ENCODE assay signal across 20 mouse cellular contexts in the genomic region with DNA sequence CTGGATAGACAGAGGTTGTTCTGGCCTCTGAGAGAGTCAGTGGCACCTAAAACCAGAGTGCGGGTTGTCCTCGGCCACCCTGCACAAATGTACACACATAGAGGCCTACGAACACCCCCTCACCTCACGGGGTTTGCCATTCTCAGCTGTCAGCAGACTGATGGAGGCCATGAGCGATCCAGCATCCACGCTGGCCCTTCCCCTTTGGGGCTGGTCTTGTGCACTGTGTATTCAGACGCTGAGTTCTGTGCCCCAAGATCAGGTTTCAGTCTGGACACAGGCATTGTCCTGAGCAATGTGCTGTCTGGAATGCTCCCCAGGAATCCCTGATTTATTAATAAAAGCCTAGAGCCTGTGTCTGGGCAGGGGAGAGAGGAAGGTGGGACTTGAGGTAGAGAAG. TPM values are rescaled to one million over a fixed set of nuclear protein-coding genes. Genes with fewer than 3 reads are reported as not detected.
DNase-seq lines count a peak whose midpoint lies in the region; ATAC-seq and TF ChIP-seq lines count a peak whose summit lies in the region.
"Had no signal": no experiment of that assay in that cellular context is flagged by ENCODE, and none has a peak within 500 bp of the region (broad histone marks: within the 10 kb centered on the region; RNA-seq: fewer than 3 reads in every experiment).

No protein-coding gene starts in this region.

- H3K27ac ChIP-seq in heart, embryonic 10.5 days, result peak overlapping the region; percentile 63; the same call in 1 of the 2 replicates
- H3K27ac ChIP-seq in intestine, embryonic 15.5 days, result 0 out of 2 replicates have a peak overlapping the region, but pooled peaks have one; percentile 27
- peak overlapping the region; percentile 63 for H3K27ac ChIP-seq in liver, embryonic 13.5 days
- H3K27ac ChIP-seq: macrophage had no signal

- no peaks in the 10 kb centered on the region; the same call in 1 of the 2 replicates for H3K27me3 ChIP-seq in heart, embryonic 10.5 days (ENCODE audit: insufficient read depth, poor library complexity, severe bottlenecking)
- no peaks in the 10 kb centered on the region for H3K27me3 ChIP-seq in G1E (ENCODE audit: insufficient read depth, low read length)
- H3K27me3 ChIP-seq in intestine, embryonic 15.5 days (replicated peaks), result no peaks in the 10 kb centered on the region
- H3K27me3 ChIP-seq in liver, embryonic 13.5 days, result no peaks in the 10 kb centered on the region

- no peak for TF ChIP-seq CTCF in G1E (IDR thresholded peaks at IDR 0.05; ENCODE audit: low read depth, low read length)

- no peaks in the 10 kb centered on the region for H3K36me3 ChIP-seq in heart, embryonic 10.5 days
- no peaks in the 10 kb centered on the region for H3K36me3 ChIP-seq in G1E (replicated peaks)
- H3K36me3 ChIP-seq in intestine, embryonic 15.5 days, result no peaks in the 10 kb centered on the region
- no peaks in the 10 kb centered on the region for H3K36me3 ChIP-seq in liver, embryonic 13.5 days

- H3K4me1 ChIP-seq in heart, embryonic 10.5 days, result peaks cover 50% of the 10 kb centered on the region
- H3K4me1 ChIP-seq in G1E (ENCODE audit: insufficient read depth, low read depth, low read length), result no peaks in the 10 kb centered on the region
- peaks cover 21% of the 10 kb centered on the region; the same call in 1 of the 2 replicates for H3K4me1 ChIP-seq in intestine, embryonic 15.5 days (replicated peaks)
- peaks cover 5% of the 10 kb centered on the region for H3K4me1 ChIP-seq in liver, embryonic 13.5 days (replicated peaks)

- ATAC-seq in G1E (ENCODE audit: extremely low read depth, insufficient number of reproducible peaks, low FRiP score, poor library complexity, severe bottlenecking), result no peak
- ATAC-seq in intestine, embryonic 15.5 days, result no peak
- peak; percentile 41 for ATAC-seq in liver, embryonic 13.5 days (ENCODE audit: low read depth)
- ATAC-seq: midbrain, embryonic 16.5 days had no signal

- no peak for DNase-seq in heart, embryonic 10.5 days (ENCODE audit: low spot score)
- no peak for DNase-seq in heart, postnatal 14 days
- DNase-seq in G1E (ENCODE audit: low spot score), result no peak
- DNase-seq in liver, embryonic 13.5 days, result no peak
- DNase-seq in adrenal gland, adult (ENCODE audit: inconsistent age in 2 of 2, low spot score in 1 of 2), result no peak
- no peak for DNase-seq in layer of hippocampus, postnatal 25 days (ENCODE audit: extremely low spot score in 1 of 2, low spot score in 1 of 2)
- no peak for DNase-seq in gastrocnemius, postnatal 36 days
- DNase-seq: heart, adult 18-20 months; heart, postnatal 36 days; kidney, postnatal 36 days; layer of hippocampus, postnatal 36 days; lung, adult 18-20 months; right cerebral cortex, adult 18-20 months; thymus, adult 18-20 months had no signal

- intact Hi-C loops in heart, postnatal 14 days (cut with DNase I), result no loop called here
- intact Hi-C loops in gastrocnemius, postnatal 36 days (cut with DNase I), result no loop called here

- no peak overlapping the region for H3K4me3 ChIP-seq in heart, embryonic 10.5 days
- 0 out of 2 replicates have a peak overlapping the region, but pooled peaks have one; percentile 7 for H3K4me3 ChIP-seq in G1E (ENCODE audit: low read depth, low read length)
- no peak overlapping the region for H3K4me3 ChIP-seq in intestine, embryonic 15.5 days (replicated peaks)
- no peak overlapping the region for H3K4me3 ChIP-seq in liver, embryonic 13.5 days (replicated peaks)
- H3K4me3 ChIP-seq: erythroblast, embryonic 14.5 days had no signal

- no peaks in the 10 kb centered on the region for H3K9me3 ChIP-seq in heart, embryonic 10.5 days
- H3K9me3 ChIP-seq in G1E (replicated peaks), result peaks cover 76% of the 10 kb centered on the region
- no peaks in the 10 kb centered on the region for H3K9me3 ChIP-seq in intestine, embryonic 15.5 days
- no peaks in the 10 kb centered on the region for H3K9me3 ChIP-seq in liver, embryonic 13.5 days (replicated peaks)

- no peak overlapping the region for H3K4me2 ChIP-seq in intestine, embryonic 15.5 days (replicated peaks)
- no peak overlapping the region for H3K4me2 ChIP-seq in liver, embryonic 13.5 days

- no peak overlapping the region for H3K9ac ChIP-seq in intestine, embryonic 15.5 days
- no peak overlapping the region for H3K9ac ChIP-seq in liver, embryonic 13.5 days

- WGBS in heart, embryonic 10.5 days, result 29% methylated on average over 7 of the region's 7 CpGs
- WGBS in intestine, embryonic 15.5 days, result 42% methylated on average over 7 of the region's 7 CpGs
- 57% methylated on average over 7 of the region's 7 CpGs for WGBS in liver, embryonic 13.5 days (ENCODE audit: insufficient replicate concordance)

RNA-seq across cellular contexts. Expression of gene Gm826, which starts 14.8 kb away (rescaled TPM):
- polyA plus RNA-seq in heart, embryonic 10.5 days (2016; fragmentation: Nextera tagmentation; extraction: Ambion mirVana), result 23.5 and 40.2 TPM in 2 replicates
- 10 to 100 TPM in 1 of 2 experiments, 1 to 10 TPM in 1; 8.8 to 11.1 TPM for total RNA-seq in heart, postnatal 14 days (2021)
- total RNA-seq in G1E (2014; fragmentation: Nextera tagmentation) (not detected in 2 replicates), G1E (2017) (0.23 TPM in 1 of 2 replicates, not detected in the other)
- not detected in 2 replicates for polyA plus RNA-seq in G1E (2012)
- polyA plus RNA-seq in intestine, embryonic 15.5 days (2015; fragmentation: Nextera tagmentation; extraction: Ambion mirVana), result 15.1 and 15.3 TPM in 2 replicates
- polyA plus RNA-seq in liver, embryonic 13.5 days (2015; fragmentation: Nextera tagmentation; extraction: Ambion mirVana), result 7.2 and 9.0 TPM in 2 replicates
- not detected for total RNA-seq in layer of hippocampus, postnatal 25 days (2021)
- 1 to 10 TPM; 3.0 to 3.4 TPM for total RNA-seq in gastrocnemius, postnatal 36 days (2021)
- total RNA-seq: common myeloid progenitor, adult 5-6 weeks; layer of hippocampus, postnatal 36 days had no signal
- polyA plus RNA-seq: erythroblast, embryonic 14.5 days; midbrain, embryonic 16.5 days; neural tube, embryonic 14.5 days had no signal

RNA-seq across cellular contexts. Expression of gene Mafb, which starts 18.1 kb away (rescaled TPM):
- 4.6 and 5.5 TPM in 2 replicates for polyA plus RNA-seq in heart, embryonic 10.5 days (2016; fragmentation: Nextera tagmentation; extraction: Ambion mirVana)
- 10 to 100 TPM; 12.1 to 13.5 TPM for total RNA-seq in heart, postnatal 14 days (2021)
- total RNA-seq in G1E (2014; fragmentation: Nextera tagmentation) (not detected in 2 replicates), G1E (2017) (0.05 TPM in 1 of 2 replicates, not detected in the other)
- not detected in 2 replicates for polyA plus RNA-seq in G1E (2012)
- 10.1 and 12.0 TPM in 2 replicates for polyA plus RNA-seq in intestine, embryonic 15.5 days (2015; fragmentation: Nextera tagmentation; extraction: Ambion mirVana)
- 2.4 and 3.3 TPM in 2 replicates for polyA plus RNA-seq in liver, embryonic 13.5 days (2015; fragmentation: Nextera tagmentation; extraction: Ambion mirVana)
- total RNA-seq in layer of hippocampus, postnatal 25 days (2021), result 10 to 100 TPM; 13.1 to 13.7 TPM
- total RNA-seq in gastrocnemius, postnatal 36 days (2021), result 10 to 100 TPM; 20.6 to 34.2 TPM
- total RNA-seq: common myeloid progenitor, adult 5-6 weeks had no signal

Comparison
In these comparisons a context has a peak if more than half of its experiments do, and no peak if none do; other contexts are left out.
1. RNA of gene Mafb, which starts 18.1 kb away (total RNA-seq): 20.6 to 34.2 TPM in gastrocnemius, postnatal 36 days, 13.1 to 13.7 TPM in layer of hippocampus, postnatal 25 days and 12.1 to 13.5 TPM in heart, postnatal 14 days; 0.05 TPM in G1E; every median in the first group is over 10 times any median in the second.
2. Peak in every context shown above with its lines, with median percentiles within 50 percentile points of each other: H3K27ac ChIP-seq.